Mouse (Mus musculus) 3T3-L1 (cell line): ENCODE results near the gene Mrps24.

ENCODE experiments used
- DNase-seq: peaks from one replicate; pipeline ENCODE4 v3.0.0-alpha.2; 2015; ENCODE audit warnings: low read depth, low spot score

Gene Mrps24

GRCm38 (mm10) chr11:5715630-5716105 lies at the start of gene Mrps24:
Gene Mrps24 (minus strand): TSS chr11:5715680.
- DNase-seq, result no peak

DNA sequence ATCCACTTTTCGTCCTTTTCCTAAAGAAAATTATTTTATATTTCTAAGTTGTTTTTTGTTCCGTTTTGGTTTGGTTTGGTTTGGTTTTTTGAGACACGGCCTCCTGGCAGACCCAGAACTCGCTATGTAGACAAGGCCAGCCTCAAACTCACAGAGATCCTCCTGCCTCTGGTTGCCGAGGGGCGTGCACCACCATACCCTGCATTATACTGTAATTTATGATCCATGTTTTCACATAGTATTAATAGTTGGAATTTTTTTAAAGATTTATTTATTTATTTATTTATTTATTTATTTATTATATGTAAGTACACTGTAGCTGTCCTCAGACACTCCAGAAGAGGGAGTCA lies 47.1 kb upstream of the Mrps24 start:
- DNase-seq, result no peak

DNA sequence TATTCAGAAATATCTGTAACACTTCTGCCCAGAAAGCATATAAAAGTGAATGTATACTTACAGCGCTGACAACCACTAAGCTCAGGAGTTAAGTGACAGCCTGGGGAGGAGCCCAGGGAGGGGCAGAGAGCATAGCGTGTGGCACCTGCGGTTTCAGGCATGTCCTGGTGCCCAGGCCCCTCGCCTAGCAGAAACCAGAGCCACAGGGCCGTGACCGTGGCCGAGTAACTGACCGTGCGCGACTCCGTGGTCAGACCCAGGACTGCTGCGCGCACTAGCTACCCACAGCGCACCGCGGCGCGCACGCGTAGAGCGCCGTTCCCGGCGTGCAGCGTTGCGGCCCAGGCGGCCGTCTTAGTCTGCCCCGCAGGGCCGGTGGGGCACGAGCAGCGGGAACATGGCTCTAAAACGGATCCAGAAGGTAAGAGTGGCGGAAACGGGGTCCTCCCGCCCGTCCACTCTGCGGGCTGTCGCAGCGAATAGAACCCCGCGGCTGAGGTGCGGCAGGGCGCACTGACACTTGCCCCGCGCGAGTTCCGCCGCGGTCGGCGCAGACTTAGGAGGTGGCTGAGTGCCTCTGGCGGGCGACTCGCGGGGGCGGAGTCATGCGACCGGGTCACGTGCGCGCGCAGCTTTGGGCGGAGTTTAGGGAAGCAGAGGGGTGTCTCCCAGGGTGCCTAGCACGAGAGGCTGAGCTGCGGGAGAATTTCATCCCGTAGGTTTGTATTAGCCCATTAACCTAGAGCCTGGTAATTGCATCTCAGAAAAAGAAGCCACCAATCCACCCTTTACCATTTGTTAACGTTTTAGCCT lies 46.5 kb upstream of the Mrps24 start, which contains the start of gene Urgcp:
TSS of gene Urgcp (minus strand) at position 557 of the 813 bp plus-strand sequence.
- DNase-seq, result peak; percentile 89

GRCm38 (mm10) chr11:5753755-5754154 lies 38.3 kb upstream of the Mrps24 start:
- DNase-seq, result no peak

DNA sequence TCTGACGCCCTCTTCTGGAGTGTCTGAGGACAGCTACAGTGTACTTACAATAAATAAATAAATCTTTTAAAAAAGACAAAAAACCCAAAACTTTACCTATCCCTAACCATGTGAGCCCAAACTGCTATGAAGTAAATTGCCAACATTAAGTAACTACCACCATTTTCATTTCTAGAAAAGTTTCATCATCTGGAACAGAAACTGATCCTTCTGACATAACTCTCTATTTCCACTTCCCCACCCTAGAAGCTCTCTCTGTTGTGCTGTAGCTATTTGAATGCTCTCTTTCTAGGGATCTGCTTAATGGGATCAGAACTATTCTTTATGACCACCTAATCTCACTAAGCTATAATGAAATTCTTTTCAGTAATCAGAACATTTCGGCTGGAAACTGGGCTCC lies 29.5 kb upstream of the Mrps24 start:
- DNase-seq, result no peak

GRCm38 (mm10) chr11:5742106-5742505 lies 26.6 kb upstream of the Mrps24 start:
- DNase-seq, result peak; percentile 68

- peak; percentile 58 for DNase-seq
Measured at GRCm38 (mm10) chr11:5740965-5741627, 25.6 kb upstream of the Mrps24 start.

GRCm38 (mm10) chr11:5740599-5740964 lies 25.1 kb upstream of the Mrps24 start:
- DNase-seq, result no peak

DNA sequence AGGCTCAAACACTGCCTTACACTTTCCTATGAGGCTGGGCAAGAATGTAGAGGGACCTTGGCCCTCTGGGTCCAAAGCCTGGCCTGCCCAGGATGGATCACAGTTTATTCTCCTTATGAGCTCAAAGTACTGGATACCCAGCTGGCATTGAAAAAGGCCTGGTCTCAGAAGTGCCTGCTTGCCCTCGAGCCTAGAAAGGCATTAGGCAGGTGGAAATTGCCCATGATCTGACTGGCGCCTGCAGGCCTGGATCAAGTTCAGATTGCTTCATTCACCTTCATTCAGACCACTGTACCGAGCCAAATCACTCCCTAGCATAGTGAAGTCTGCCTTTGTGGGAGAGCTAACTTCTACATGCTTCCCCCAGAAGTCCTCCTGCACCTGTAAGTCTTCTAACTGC lies 24.4 kb upstream of the Mrps24 start:
- DNase-seq, result no peak

DNA sequence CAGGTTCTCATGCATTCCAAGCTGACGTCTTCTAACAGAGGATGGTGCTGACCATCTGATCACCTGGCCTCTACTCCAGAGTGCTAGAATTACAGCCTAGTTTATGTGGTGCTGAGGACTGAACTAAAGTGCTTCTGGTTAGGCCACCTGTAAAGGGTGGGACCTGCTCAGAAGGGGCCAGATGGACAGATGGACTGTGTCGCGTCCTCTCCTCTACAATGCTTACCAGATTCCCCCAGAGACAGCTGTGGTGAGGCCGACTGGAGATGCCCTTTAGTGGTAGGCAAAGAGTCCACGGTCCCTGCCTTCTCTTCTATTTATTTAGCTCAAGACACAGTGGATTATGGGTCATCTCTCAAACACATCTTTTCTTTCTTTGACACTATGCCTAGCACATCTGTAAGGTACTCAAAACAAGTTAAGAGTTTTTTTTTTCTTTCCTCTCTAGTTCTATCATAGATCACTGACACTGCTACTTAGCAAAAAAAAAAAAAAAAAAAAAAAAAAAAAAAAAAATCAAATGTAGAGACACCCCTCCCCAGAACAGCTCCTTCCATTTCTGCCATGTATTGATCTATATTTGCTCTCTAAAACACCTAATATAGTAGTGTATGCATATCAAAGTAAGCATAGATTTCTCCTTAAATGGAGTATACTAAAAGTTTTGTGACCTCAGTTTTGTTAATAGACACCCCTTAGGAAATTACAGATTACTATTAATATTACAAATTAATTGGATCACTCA lies 23.6 kb upstream of the Mrps24 start:
- no peak for DNase-seq

DNA sequence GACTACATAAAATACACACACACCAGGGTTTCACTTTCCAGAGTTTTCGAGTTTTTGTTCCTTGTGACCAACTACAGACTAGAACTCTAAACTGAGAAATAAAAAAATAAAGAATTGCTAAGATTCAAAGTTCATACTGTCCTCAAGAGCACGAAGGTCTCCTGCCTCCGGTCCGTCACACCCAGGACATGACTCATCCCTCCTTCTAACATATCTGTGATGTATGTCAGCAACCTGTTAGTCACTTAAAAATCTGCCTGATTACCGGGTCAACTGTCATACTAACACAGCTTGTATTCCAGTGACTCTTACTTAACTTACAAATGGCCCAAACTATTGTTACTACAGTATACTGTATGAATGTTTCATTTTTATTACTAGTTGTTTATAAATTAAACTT lies 21.7 kb upstream of the Mrps24 start:
- peak; percentile 80 for DNase-seq

DNA sequence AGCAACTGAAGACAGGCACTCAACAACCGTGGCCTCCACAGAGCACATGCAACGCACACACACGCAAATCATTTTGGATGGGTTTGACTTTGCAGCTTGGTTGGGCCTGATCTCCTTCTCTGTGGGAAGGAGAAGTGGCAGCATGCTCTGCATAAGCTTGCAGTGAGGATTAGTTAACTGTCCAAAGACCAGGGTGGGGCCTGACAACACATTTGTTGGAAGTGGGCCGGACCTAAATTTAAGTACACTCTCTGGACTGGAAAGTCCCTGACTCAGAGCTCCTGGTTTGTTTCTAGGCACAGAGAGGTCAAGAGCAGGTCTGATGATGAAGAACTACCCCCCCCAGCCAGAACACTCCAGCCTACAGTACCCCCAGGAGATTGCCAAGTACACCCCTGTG lies 18.8 kb upstream of the Mrps24 start:
- peak; percentile 72 for DNase-seq

- DNase-seq, result no peak
Measured at GRCm38 (mm10) chr11:5732401-5732800, 16.9 kb upstream of the Mrps24 start.

DNA sequence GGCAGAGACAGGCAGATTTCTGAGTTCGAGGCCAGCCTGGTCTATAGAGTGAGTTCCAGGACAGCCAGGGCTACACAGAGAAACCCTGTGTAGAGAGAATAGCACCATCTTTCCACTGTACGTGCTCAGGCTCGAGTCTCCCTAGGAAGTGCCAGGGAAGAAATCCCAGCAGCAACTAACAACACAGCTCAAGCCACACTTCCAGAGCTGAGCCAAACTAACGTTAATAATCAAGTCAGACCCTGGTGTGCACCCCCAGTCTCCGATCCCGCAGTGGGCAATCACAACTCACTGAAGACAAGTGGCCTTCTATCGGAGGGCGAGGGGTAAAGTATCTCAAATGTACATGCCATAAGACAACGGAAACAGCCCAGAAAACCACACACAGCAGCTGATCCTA lies 14.1 kb upstream of the Mrps24 start:
- DNase-seq, result no peak

DNA sequence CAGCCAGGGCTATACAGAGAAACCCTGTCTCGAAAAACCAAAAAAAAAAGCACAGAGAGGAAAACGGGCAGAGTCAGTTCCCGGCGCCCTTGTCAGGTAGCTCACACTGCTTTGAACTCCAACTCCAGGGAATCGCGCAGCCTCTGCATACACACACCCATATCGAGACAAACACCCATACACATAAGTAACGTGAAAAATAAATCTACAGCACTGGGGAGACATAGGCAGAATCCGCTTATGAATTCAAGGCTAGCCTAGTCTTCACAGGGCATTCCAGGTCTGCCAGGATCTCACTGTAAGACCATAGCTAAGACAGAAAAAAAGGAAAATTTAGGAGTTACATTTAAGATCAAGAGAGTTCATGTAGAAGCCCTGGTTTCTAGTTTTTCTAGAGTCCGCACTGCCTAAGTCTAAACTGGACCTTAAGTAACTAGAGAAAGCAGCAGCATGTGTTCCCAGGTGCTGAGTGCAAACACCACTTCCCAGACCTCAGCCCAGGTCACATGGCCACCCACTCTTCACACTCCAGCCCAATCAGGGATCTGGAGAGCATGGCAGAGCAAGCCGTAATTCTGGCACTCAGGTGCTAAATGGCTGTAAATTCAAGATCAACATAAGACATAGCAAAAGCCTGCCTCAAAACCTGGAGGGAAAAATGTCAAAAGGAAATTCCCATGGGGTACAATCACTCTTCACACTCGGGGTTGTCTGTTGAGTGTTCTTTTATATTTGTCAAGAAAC lies 3.3 kb upstream of the Mrps24 start:
- no peak for DNase-seq

- no peak for DNase-seq
Measured at GRCm38 (mm10) chr11:5716938-5717705, 1.6 kb upstream of the Mrps24 start.

GRCm38 (mm10) chr11:5716246-5716645 lies 766 bp upstream of the Mrps24 start:
- no peak for DNase-seq

- no peak for DNase-seq
Measured at GRCm38 (mm10) chr11:5715179-5715578, 301 bp downstream of the Mrps24 start.

- peak; percentile 89 for DNase-seq
Measured at GRCm38 (mm10) chr11:5707530-5708353, 7.7 kb downstream of the Mrps24 start.
